Mouse (Mus musculus) bone marrow macrophage, adult 2 months (primary cell): ENCODE results near the gene Gucy2g.

Experiments
- CTCF ChIP-seq: IDR thresholded peaks from 2 replicates; pipeline ENCODE4 v1.5.1; 2012; ENCODE audit warnings: low read depth, mild to moderate bottlenecking, low read length, moderate library complexity
- POLR2A ChIP-seq: IDR thresholded peaks from 2 replicates; pipeline ENCODE4 v1.6.1; 2012; ENCODE audit warnings: mild to moderate bottlenecking, low read depth, low read length, borderline replicate concordance

DNA sequence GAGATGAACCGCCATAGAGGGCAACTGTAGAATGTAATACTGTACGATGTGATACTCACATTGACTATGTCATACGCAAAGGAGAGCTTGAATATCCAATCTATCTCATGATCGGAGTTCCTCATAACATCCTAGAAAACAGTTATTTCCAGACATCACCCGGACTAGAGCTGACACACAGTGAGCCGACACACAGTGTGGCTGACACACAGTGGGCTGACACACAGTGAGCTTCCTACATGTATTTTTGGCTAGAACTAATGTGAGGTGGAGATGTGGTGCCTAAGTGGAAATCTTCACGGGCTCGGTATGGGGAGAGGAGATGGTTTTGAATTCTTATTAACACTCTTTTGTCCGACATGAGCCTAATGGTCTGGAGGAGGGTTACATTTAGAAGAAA lies 18.8 kb downstream of the Gucy2g start:
- TF ChIP-seq CTCF (no peak), POLR2A (no peak)
